Mouse (Mus musculus): ENCODE measurements around the gene B3galt5. TPM values are rescaled to one million over a fixed set of nuclear protein-coding genes. Genes with fewer than 3 reads are reported as not detected.

B3galt5 gene
- total RNA-seq, 2 experiments from 2014 or later: 0.05 to 0.07 TPM

Other genes with a start within 250 kb of the B3galt5 start
- 10 to 100 TPM in 1 of 2 experiments, 1 to 10 TPM in 1; 8.7 to 12.1 TPM for gene Psmg1, start 244.8 kb upstream of the B3galt5 start, total RNA-seq (2021)
- gene Brwd1, start 153.3 kb upstream of the B3galt5 start, total RNA-seq (2021): 10 to 100 TPM; 51.2 to 56.2 TPM
- gene Hmgn1, start 108.1 kb upstream of the B3galt5 start, total RNA-seq (2021): 10 to 100 TPM; 23.7 to 35.1 TPM
- gene Wrb, start 90.4 kb upstream of the B3galt5 start, total RNA-seq (2021): 10 to 100 TPM in 1 of 2 experiments, 1 to 10 TPM in 1; 8.8 to 10.3 TPM
- under 1 TPM; 0.48 to 0.62 TPM for gene Lca5l, start 43.5 kb upstream of the B3galt5 start, total RNA-seq (2021)
- gene Sh3bgr, start 35.4 kb upstream of the B3galt5 start, total RNA-seq (2021): 1,000 to 10,000 TPM in 1 of 2 experiments, 100 to 1,000 TPM in 1; 882 to 1,236 TPM
- not detected for gene Itgb2l, start 207.8 kb downstream of the B3galt5 start, total RNA-seq (2021)
- under 1 TPM in 1 of 2 experiments, not detected in 1; 0.46 TPM for gene Pcp4, start 231.8 kb downstream of the B3galt5 start, total RNA-seq (2021)

Measured in gastrocnemius, postnatal 36 days (tissue).